Mouse (Mus musculus): Measurements from ENCODE around the gene Cmtm8. TPM values are rescaled to one million over a fixed set of nuclear protein-coding genes. Genes with fewer than 3 reads are reported as not detected.

Cmtm8 gene
- polyA plus RNA-seq, 1 experiment from 2014 or later, result 24.8 TPM

DNA sequence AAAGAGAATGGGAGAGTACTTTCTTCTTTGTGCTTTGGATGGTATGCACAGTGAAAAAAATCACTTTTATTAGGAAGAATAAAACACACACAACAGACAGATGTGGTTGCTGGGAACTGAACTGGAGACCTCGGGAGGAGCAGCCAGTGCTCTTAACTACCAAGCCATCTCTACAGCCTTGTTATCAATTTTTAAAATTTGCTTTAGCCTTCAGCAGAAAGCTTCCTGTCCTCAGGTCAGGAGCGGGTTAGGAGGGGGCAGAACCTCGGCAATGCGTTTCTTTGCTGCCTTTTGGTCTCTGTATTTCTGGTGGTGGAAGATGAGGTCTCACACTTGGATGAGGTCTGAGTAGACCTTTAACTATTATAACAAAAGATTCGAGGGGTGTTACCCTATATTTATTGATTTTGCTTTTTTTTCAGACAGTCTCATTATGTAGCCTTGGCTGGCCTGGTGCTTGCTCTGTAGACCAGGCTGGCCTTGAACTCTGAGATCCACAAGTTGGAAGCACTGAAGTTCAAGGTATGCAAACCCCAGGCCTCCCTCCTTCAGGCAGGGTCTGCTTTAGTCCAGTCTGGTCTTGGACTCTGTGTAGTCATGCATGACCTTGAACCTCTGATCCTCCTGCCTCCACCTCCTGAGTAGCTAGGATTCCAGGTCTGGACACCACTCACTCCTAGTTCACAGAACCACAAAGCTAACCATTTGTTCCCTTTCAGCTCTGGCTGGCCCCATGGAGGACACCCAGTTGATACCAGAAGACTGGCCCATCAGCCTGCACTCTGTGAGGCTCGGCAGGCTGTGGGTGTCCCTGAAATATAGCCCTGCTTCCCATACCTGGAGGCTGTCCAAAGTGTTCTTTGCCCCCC lies 66.5 kb downstream of the Cmtm8 start:
- H3K4me1 ChIP-seq (replicated peaks; ENCODE audit: control insufficient read depth, insufficient read depth, low read length), result peaks cover 26% of the 10 kb centered on the region
- WGBS, result 39% methylated on average over 6 of the region's 6 CpGs
- H3K4me2 ChIP-seq, result peak overlapping the region; percentile 48
- no peak overlapping the region for H3K4me3 ChIP-seq (ENCODE audit: low read depth, low read length)
- H3K9ac ChIP-seq (ENCODE audit: low read depth, low read length), result no peak overlapping the region
- DNase-seq (ENCODE audit: low spot score) (no peak), ATAC-seq (replicated peaks; ENCODE audit: low FRiP score) (no peak)
- peak overlapping the region; percentile 71 for H3K27ac ChIP-seq (ENCODE audit: low read depth, low read length)
- no peaks in the 10 kb centered on the region for H3K27me3 ChIP-seq (replicated peaks; ENCODE audit: control insufficient read depth, insufficient read depth, low read length)
- H3K9me3 ChIP-seq (ENCODE audit: control insufficient read depth, low read length), result no peaks in the 10 kb centered on the region
- peaks cover 4% of the 10 kb centered on the region; the same call in 1 of the 2 replicates for H3K36me3 ChIP-seq (ENCODE audit: control insufficient read depth, insufficient read depth, low read length)

- WGBS, result 74% methylated on average over 3 of the region's 3 CpGs
- Histone ChIP-seq H3K36me3 (ENCODE audit: control insufficient read depth, insufficient read depth, low read length) (peaks cover 8% of the 10 kb centered on the region; the same call in 1 of the 2 replicates), H3K27ac (ENCODE audit: low read depth, low read length) (no peak overlapping the region), H3K27me3 (replicated peaks; ENCODE audit: control insufficient read depth, insufficient read depth, low read length) (no peaks in the 10 kb centered on the region), H3K4me1 (replicated peaks; ENCODE audit: control insufficient read depth, insufficient read depth, low read length) (peaks cover 26% of the 10 kb centered on the region), H3K4me2 (no peak overlapping the region), H3K9ac (ENCODE audit: low read depth, low read length) (no peak overlapping the region), H3K9me3 (ENCODE audit: control insufficient read depth, low read length) (no peaks in the 10 kb centered on the region), H3K4me3 (ENCODE audit: low read depth, low read length) (no peak overlapping the region)
- no peak for ATAC-seq (replicated peaks; ENCODE audit: low FRiP score)
- DNase-seq (ENCODE audit: low spot score), result no peak
These were observed 67.6 kb downstream of the Cmtm8 start for GRCm38 (mm10) chr9:114776361-114776760.

DNA sequence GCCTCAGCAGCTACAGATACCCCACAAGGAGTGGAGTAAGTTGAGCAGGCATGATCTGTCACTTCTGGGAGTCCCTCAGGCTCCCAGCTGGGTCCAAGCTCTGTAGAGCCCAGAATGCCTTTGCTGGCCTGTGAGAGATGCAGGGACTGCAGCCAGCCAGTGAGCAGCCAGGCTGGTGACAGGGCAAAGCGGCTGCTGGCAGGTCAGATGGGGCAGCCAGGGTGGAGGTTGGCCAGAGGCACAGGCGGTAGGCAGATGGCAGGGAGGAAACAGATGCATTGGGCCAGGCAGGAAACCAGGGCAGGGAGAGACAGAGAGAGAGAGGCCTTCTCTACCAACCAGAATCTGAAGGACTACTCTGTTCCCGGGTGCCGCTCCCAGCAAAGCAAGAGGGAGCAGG lies 68.7 kb downstream of the Cmtm8 start:
- DNase-seq (ENCODE audit: low spot score) (no peak), ATAC-seq (replicated peaks; ENCODE audit: low FRiP score) (no peak)
- Histone ChIP-seq H3K4me1 (replicated peaks; ENCODE audit: control insufficient read depth, insufficient read depth, low read length) (peaks cover 21% of the 10 kb centered on the region), H3K27me3 (replicated peaks; ENCODE audit: control insufficient read depth, insufficient read depth, low read length) (no peaks in the 10 kb centered on the region), H3K36me3 (ENCODE audit: control insufficient read depth, insufficient read depth, low read length) (peaks cover 10% of the 10 kb centered on the region; the same call in 1 of the 2 replicates), H3K4me3 (ENCODE audit: low read depth, low read length) (no peak overlapping the region), H3K27ac (ENCODE audit: low read depth, low read length) (no peak overlapping the region), H3K4me2 (no peak overlapping the region; the same call in 1 of the 2 replicates), H3K9me3 (ENCODE audit: control insufficient read depth, low read length) (no peaks in the 10 kb centered on the region), H3K9ac (ENCODE audit: low read depth, low read length) (0 out of 2 replicates have a peak overlapping the region, but pooled peaks have one; percentile 9)
- WGBS, result 46% methylated on average over 4 of the region's 4 CpGs

DNA sequence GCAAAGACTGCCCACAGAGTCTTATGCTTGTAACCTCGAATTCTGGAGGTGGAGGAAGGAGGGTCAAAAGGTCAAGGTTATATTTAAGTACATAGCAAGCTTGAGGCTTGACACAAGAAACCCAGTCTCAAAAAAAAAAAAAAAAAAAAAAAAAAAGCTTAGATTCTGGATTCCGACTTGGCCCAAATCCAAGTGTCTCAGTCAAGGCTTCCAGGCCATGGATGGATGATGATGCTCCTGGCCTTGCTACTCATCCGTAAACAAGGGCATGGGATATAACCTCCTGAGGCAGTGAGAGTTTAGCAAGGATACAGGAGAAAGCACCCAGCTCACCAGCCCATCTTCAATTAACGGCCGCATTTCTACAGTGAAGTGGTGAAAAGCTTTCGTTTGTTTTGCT lies 69.3 kb downstream of the Cmtm8 start:
- Histone ChIP-seq H3K36me3 (ENCODE audit: control insufficient read depth, insufficient read depth, low read length) (peaks cover 12% of the 10 kb centered on the region; the same call in 1 of the 2 replicates), H3K27ac (ENCODE audit: low read depth, low read length) (no peak overlapping the region), H3K27me3 (replicated peaks; ENCODE audit: control insufficient read depth, insufficient read depth, low read length) (no peaks in the 10 kb centered on the region), H3K9ac (ENCODE audit: low read depth, low read length) (no peak overlapping the region), H3K4me3 (ENCODE audit: low read depth, low read length) (no peak overlapping the region), H3K4me2 (no peak overlapping the region), H3K4me1 (replicated peaks; ENCODE audit: control insufficient read depth, insufficient read depth, low read length) (peaks cover 16% of the 10 kb centered on the region), H3K9me3 (ENCODE audit: control insufficient read depth, low read length) (no peaks in the 10 kb centered on the region)
- DNase-seq (ENCODE audit: low spot score) (no peak), ATAC-seq (replicated peaks; ENCODE audit: low FRiP score) (no peak)
- 69% methylated on average over 6 of the region's 6 CpGs for WGBS

DNA sequence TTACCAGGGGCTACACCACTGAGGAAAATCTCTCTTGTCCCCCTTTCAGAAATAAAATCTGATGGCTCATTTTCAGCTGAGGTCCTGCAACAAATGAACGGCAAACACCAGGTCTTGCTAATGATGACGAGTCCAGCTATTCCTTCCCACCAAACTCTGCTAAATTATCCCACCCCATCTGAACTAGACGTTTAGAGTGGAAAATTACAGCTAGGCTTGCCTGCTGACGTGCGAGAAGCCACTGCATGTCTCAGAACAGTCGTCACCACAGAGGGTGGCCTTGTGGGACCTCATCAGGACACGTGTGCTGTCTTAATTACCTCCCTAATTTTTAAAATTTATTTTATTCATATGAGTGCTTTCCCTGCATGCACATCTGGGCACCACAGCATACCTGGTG lies 72.4 kb downstream of the Cmtm8 start:
- H3K9ac ChIP-seq (ENCODE audit: low read depth, low read length), result no peak overlapping the region
- peaks cover 8% of the 10 kb centered on the region for H3K4me1 ChIP-seq (replicated peaks; ENCODE audit: control insufficient read depth, insufficient read depth, low read length)
- no peaks in the 10 kb centered on the region for H3K9me3 ChIP-seq (ENCODE audit: control insufficient read depth, low read length)
- no peak overlapping the region for H3K4me2 ChIP-seq
- DNase-seq (ENCODE audit: low spot score) (no peak), ATAC-seq (replicated peaks; ENCODE audit: low FRiP score) (no peak)
- 85% methylated on average over 7 of the region's 7 CpGs for WGBS
- no peak overlapping the region for H3K4me3 ChIP-seq (ENCODE audit: low read depth, low read length)
- no peak overlapping the region for H3K27ac ChIP-seq (ENCODE audit: low read depth, low read length)
- peaks cover 15% of the 10 kb centered on the region; the same call in 1 of the 2 replicates for H3K36me3 ChIP-seq (ENCODE audit: control insufficient read depth, insufficient read depth, low read length)
- no peaks in the 10 kb centered on the region for H3K27me3 ChIP-seq (replicated peaks; ENCODE audit: control insufficient read depth, insufficient read depth, low read length)

DNA sequence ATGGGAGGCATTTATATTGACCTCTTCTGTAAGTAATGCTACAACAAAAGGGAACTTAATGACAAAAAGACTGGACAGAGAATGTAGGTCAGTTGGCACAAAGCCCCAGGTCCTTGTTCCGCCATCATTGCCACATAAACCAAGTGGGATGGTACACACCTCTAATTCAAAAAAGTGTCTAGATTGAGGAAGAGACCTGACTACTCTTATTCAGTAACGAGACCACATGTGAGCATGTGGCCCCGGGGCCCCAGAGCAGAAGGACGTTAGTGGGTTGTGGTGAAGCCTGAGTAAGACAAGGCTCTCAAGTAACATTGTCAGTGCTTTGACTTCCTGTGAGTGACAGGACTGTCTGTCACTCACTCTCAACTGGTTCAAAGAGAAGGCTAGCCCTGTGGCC lies 73.7 kb downstream of the Cmtm8 start:
- Histone ChIP-seq H3K27me3 (replicated peaks; ENCODE audit: control insufficient read depth, insufficient read depth, low read length) (no peaks in the 10 kb centered on the region), H3K4me2 (no peak overlapping the region), H3K9ac (ENCODE audit: low read depth, low read length) (no peak overlapping the region), H3K27ac (ENCODE audit: low read depth, low read length) (no peak overlapping the region), H3K36me3 (ENCODE audit: control insufficient read depth, insufficient read depth, low read length) (peaks cover 15% of the 10 kb centered on the region; the same call in 1 of the 2 replicates), H3K9me3 (ENCODE audit: control insufficient read depth, low read length) (no peaks in the 10 kb centered on the region), H3K4me3 (ENCODE audit: low read depth, low read length) (no peak overlapping the region), H3K4me1 (replicated peaks; ENCODE audit: control insufficient read depth, insufficient read depth, low read length) (peaks cover 3% of the 10 kb centered on the region; the same call in 1 of the 2 replicates)
- ATAC-seq (replicated peaks; ENCODE audit: low FRiP score) (no peak), DNase-seq (ENCODE audit: low spot score) (no peak)
- WGBS, result 59% methylated on average over 4 of the region's 4 CpGs

GRCm38 (mm10) chr9:114768066-114768465 lies 75.9 kb downstream of the Cmtm8 start:
- Histone ChIP-seq H3K4me1 (replicated peaks; ENCODE audit: control insufficient read depth, insufficient read depth, low read length) (no peaks in the 10 kb centered on the region; the same call in 1 of the 2 replicates), H3K9me3 (ENCODE audit: control insufficient read depth, low read length) (no peaks in the 10 kb centered on the region), H3K4me3 (ENCODE audit: low read depth, low read length) (no peak overlapping the region), H3K9ac (ENCODE audit: low read depth, low read length) (no peak overlapping the region), H3K27ac (ENCODE audit: low read depth, low read length) (no peak overlapping the region), H3K4me2 (no peak overlapping the region), H3K36me3 (ENCODE audit: control insufficient read depth, insufficient read depth, low read length) (peaks cover 15% of the 10 kb centered on the region; the same call in 1 of the 2 replicates), H3K27me3 (replicated peaks; ENCODE audit: control insufficient read depth, insufficient read depth, low read length) (no peaks in the 10 kb centered on the region)
- 61% methylated on average over 10 of the region's 10 CpGs for WGBS
- no peak for ATAC-seq (replicated peaks; ENCODE audit: low FRiP score)
- DNase-seq (ENCODE audit: low spot score), result no peak

GRCm38 (mm10) chr9:114767507-114767906 lies 76.4 kb downstream of the Cmtm8 start:
- peaks cover 17% of the 10 kb centered on the region; the same call in 1 of the 2 replicates for H3K36me3 ChIP-seq (ENCODE audit: control insufficient read depth, insufficient read depth, low read length)
- no peak overlapping the region for H3K27ac ChIP-seq (ENCODE audit: low read depth, low read length)
- no peak for DNase-seq (ENCODE audit: low spot score)
- no peak for ATAC-seq (replicated peaks; ENCODE audit: low FRiP score)
- 93% methylated on average over 2 of the region's 2 CpGs for WGBS
- no peaks in the 10 kb centered on the region for H3K9me3 ChIP-seq (ENCODE audit: control insufficient read depth, low read length)
- no peak overlapping the region for H3K4me2 ChIP-seq
- no peaks in the 10 kb centered on the region for H3K27me3 ChIP-seq (replicated peaks; ENCODE audit: control insufficient read depth, insufficient read depth, low read length)
- no peak overlapping the region for H3K9ac ChIP-seq (ENCODE audit: low read depth, low read length)
- H3K4me3 ChIP-seq (ENCODE audit: low read depth, low read length), result no peak overlapping the region
- H3K4me1 ChIP-seq (replicated peaks; ENCODE audit: control insufficient read depth, insufficient read depth, low read length), result no peaks in the 10 kb centered on the region; the same call in 1 of the 2 replicates
